In genomic region chr4:128980890-128981832, GRCm38 (mm10) we compare ENCODE assay signal across 12 mouse cellular contexts. TPM values are rescaled to one million over a fixed set of nuclear protein-coding genes. Genes with fewer than 3 reads are reported as not detected.
DNase-seq lines count a peak whose midpoint lies in the region; ATAC-seq and TF ChIP-seq lines count a peak whose summit lies in the region.
"Had no signal": no experiment of that assay in that cellular context is flagged by ENCODE, and none has a peak within 500 bp of the region (broad histone marks: within the 10 kb centered on the region; RNA-seq: fewer than 3 reads in every experiment).

No protein-coding gene starts in this region.

- H3K9ac ChIP-seq in liver, adult 2 months (ENCODE audit: low read depth, low read length), result no peak overlapping the region
- no peak overlapping the region for H3K9ac ChIP-seq in forebrain, embryonic 14.5 days (ENCODE audit: low read length)
- H3K9ac ChIP-seq: heart, embryonic 15.5 days had no signal

- no peaks in the 10 kb centered on the region for H3K36me3 ChIP-seq in kidney, adult 2 months (ENCODE audit: control insufficient read depth, insufficient read depth, low read length)
- H3K36me3 ChIP-seq in liver, adult 2 months (ENCODE audit: control insufficient read depth, insufficient read depth, low read length), result no peaks in the 10 kb centered on the region
- no peaks in the 10 kb centered on the region for H3K36me3 ChIP-seq in splenic B cell, adult 2 months (ENCODE audit: control insufficient read depth, insufficient read depth, low read length, poor library complexity, severe bottlenecking)
- no peaks in the 10 kb centered on the region for H3K36me3 ChIP-seq in forebrain, embryonic 14.5 days (ENCODE audit: control insufficient read depth, insufficient read depth, low read length)
- H3K36me3 ChIP-seq: heart, embryonic 15.5 days; midbrain, embryonic 10.5 days had no signal

- H3K4me1 ChIP-seq in kidney, adult 2 months (ENCODE audit: control insufficient read depth, insufficient read depth, low read length), result peaks cover 21% of the 10 kb centered on the region
- peaks cover 42% of the 10 kb centered on the region for H3K4me1 ChIP-seq in liver, adult 2 months (ENCODE audit: control insufficient read depth, insufficient read depth, low read length)
- H3K4me1 ChIP-seq in forebrain, embryonic 14.5 days (ENCODE audit: control insufficient read depth, insufficient read depth, low read length), result no peaks in the 10 kb centered on the region
- H3K4me1 ChIP-seq: midbrain, embryonic 10.5 days had no signal

- no peak overlapping the region for H3K4me2 ChIP-seq in forebrain, embryonic 14.5 days (ENCODE audit: low read length)
- H3K4me2 ChIP-seq: heart, embryonic 15.5 days had no signal

- H3K9me3 ChIP-seq in forebrain, embryonic 14.5 days (replicated peaks; ENCODE audit: control insufficient read depth, low read length), result no peaks in the 10 kb centered on the region
- H3K9me3 ChIP-seq: heart, embryonic 15.5 days; midbrain, embryonic 10.5 days had no signal

- no peak for DNase-seq in kidney, adult 2 months
- no peak for DNase-seq in kidney, adult 9 months
- peak; percentile 80 for DNase-seq in ES-CJ7 (ENCODE audit: low read depth, low spot score)
- peak; percentile 58 for DNase-seq in liver, adult 2 months (ENCODE audit: extremely low read depth, low read depth, low spot score)
- peak; percentile 76 for DNase-seq in splenic B cell, adult 2 months (ENCODE audit: low read depth, low spot score)
- DNase-seq in forebrain, embryonic 14.5 days (ENCODE audit: low spot score), result no peak
- no peak for DNase-seq in layer of hippocampus, postnatal 14 days (ENCODE audit: low spot score in 2 of 2)
- no peak for DNase-seq in urinary bladder, postnatal 25 days (ENCODE audit: low spot score)
- DNase-seq: cerebellum, adult 18-20 months had no signal

- no peak for TF ChIP-seq POLR2A in kidney, adult 2 months (IDR thresholded peaks at IDR 0.05; ENCODE audit: low read depth, low read length)
- no peak for TF ChIP-seq POLR2A in liver, adult 2 months (IDR thresholded peaks at IDR 0.05; ENCODE audit: extremely low read depth, insufficient read depth, low read length)

- ATAC-seq in forebrain, embryonic 14.5 days, result no peak

- TF ChIP-seq CTCF in kidney, adult 2 months (conservative IDR thresholded peaks at IDR 0.05; ENCODE audit: insufficient read depth, insufficient read length, low read depth, low read length), result no peak
- no peak for TF ChIP-seq CTCF in liver, adult 2 months (IDR thresholded peaks at IDR 0.05; ENCODE audit: low read depth, low read length)

- 0 out of 2 replicates have a peak overlapping the region, but pooled peaks have one; percentile 17 for H3K27ac ChIP-seq in kidney, adult 2 months (ENCODE audit: insufficient read depth, low read depth, low read length)
- H3K27ac ChIP-seq in liver, adult 2 months (replicated peaks; ENCODE audit: insufficient read depth, low read depth, low read length), result peak overlapping the region; percentile 63
- no peak overlapping the region for H3K27ac ChIP-seq in forebrain, embryonic 14.5 days (ENCODE audit: low read depth, low read length)
- H3K27ac ChIP-seq: heart, embryonic 15.5 days; midbrain, embryonic 10.5 days had no signal

- H3K27me3 ChIP-seq in kidney, adult 2 months (replicated peaks; ENCODE audit: control insufficient read depth, insufficient read depth, low read length), result no peaks in the 10 kb centered on the region
- H3K27me3 ChIP-seq in liver, adult 2 months (ENCODE audit: control insufficient read depth, insufficient read depth, low read length), result no peaks in the 10 kb centered on the region
- no peaks in the 10 kb centered on the region for H3K27me3 ChIP-seq in splenic B cell, adult 2 months (ENCODE audit: control insufficient read depth, insufficient read depth, low read length, poor library complexity, severe bottlenecking)
- no peaks in the 10 kb centered on the region for H3K27me3 ChIP-seq in forebrain, embryonic 14.5 days (replicated peaks; ENCODE audit: control insufficient read depth, insufficient read depth, low read length)
- H3K27me3 ChIP-seq: heart, embryonic 15.5 days had no signal

- no peak overlapping the region for H3K4me3 ChIP-seq in kidney, adult 2 months (ENCODE audit: insufficient read depth, low read depth, low read length)
- H3K4me3 ChIP-seq in liver, adult 2 months (ENCODE audit: insufficient read depth, low read depth, low read length), result no peak overlapping the region
- no peak overlapping the region for H3K4me3 ChIP-seq in forebrain, embryonic 14.5 days (ENCODE audit: low read depth, low read length)
- H3K4me3 ChIP-seq: erythroblast, embryonic 14.5 days; heart, embryonic 15.5 days; midbrain, embryonic 10.5 days had no signal

- H3K79me2 ChIP-seq in liver, adult 2 months (ENCODE audit: control insufficient read depth, insufficient read depth, low read length), result no peaks in the 10 kb centered on the region

- 66% methylated on average over 12 of the region's 12 CpGs for WGBS in kidney, adult 2 months
- WGBS in liver, adult 2 months, result 69% methylated on average over 12 of the region's 12 CpGs
- 81% methylated on average over 12 of the region's 12 CpGs for WGBS in forebrain, embryonic 14.5 days

RNA-seq across cellular contexts. Expression of gene Ak2, which starts 10.6 kb away (rescaled TPM):
- polyA plus RNA-seq in kidney, adult 2 months (2012; rRNA removed), result 91.4 and 110 TPM in 2 replicates
- 194 and 232 TPM in 2 replicates for total RNA-seq in liver, adult 2 months (2014; rRNA removed)
- 140 and 156 TPM in 2 replicates for polyA plus RNA-seq in liver, adult 2 months (2012; rRNA removed)
- 89.2 and 93.6 TPM in 2 replicates for polyA plus RNA-seq in forebrain, embryonic 14.5 days (2014; fragmentation: Nextera tagmentation; extraction: Ambion mirVana)
- total RNA-seq in layer of hippocampus, postnatal 14 days (2021), result 10 to 100 TPM; 26.1 to 28.8 TPM

RNA-seq across cellular contexts. Expression of gene Azin2, which starts 18.9 kb away (rescaled TPM):
- polyA plus RNA-seq in kidney, adult 2 months (2012; rRNA removed), result 14.0 and 14.7 TPM in 2 replicates
- 5.4 and 5.7 TPM in 2 replicates for total RNA-seq in liver, adult 2 months (2014; rRNA removed)
- 0.81 and 1.7 TPM in 2 replicates for polyA plus RNA-seq in liver, adult 2 months (2012; rRNA removed)
- polyA plus RNA-seq in forebrain, embryonic 14.5 days (2014; fragmentation: Nextera tagmentation; extraction: Ambion mirVana), result 10.6 and 11.7 TPM in 2 replicates
- 10 to 100 TPM; 31.1 to 33.6 TPM for total RNA-seq in layer of hippocampus, postnatal 14 days (2021)
- polyA plus RNA-seq: erythroblast, embryonic 14.5 days had no signal

Comparison
In these comparisons a context has a peak if more than half of its experiments do, and no peak if none do; other contexts are left out.
1. DNase-seq: peak in ES-CJ7 (single experiment), liver, adult 2 months (single experiment) and splenic B cell, adult 2 months (single experiment); none in kidney, adult 2 months (single experiment), kidney, adult 9 months (single experiment), forebrain, embryonic 14.5 days (single experiment), layer of hippocampus, postnatal 14 days (0 of 2) and urinary bladder, postnatal 25 days (single experiment).